Mouse (Mus musculus): ENCODE measurements at regions not wholly inside any gene's neighbourhood (a gene's known extent, or its start where the extent isn't known, plus 50 kb on each side); places are given as distances from the start of the nearest gene placed in this dataset.
A peak's percentile ranks its signal among the peaks of the same experiment; 100 is the strongest.

DNA sequence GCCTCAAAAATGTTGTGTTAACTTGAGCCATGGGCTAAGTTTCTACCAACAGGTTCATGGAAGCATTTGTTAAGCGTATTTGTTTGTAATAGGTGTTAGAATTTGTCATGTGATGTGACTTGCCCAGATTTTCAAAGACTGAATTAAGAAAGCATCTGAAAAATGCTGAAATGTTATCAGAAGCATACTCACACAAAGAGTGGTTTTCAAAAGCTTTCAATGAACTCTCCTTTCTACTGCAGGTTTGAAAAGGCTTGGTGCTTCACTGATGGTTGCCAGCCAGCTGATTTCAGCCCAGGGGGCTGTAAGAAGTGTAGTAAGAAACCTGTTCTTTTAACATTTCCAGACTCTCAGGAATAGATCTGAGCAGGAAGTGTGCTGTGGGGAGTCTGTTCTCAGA, 238.1 kb upstream of the Tet2 start:
- intact Hi-C loops (cut with DNase I): no loop called here
- no peak for DNase-seq (ENCODE audit: low spot score in 2 of 2)

DNA sequence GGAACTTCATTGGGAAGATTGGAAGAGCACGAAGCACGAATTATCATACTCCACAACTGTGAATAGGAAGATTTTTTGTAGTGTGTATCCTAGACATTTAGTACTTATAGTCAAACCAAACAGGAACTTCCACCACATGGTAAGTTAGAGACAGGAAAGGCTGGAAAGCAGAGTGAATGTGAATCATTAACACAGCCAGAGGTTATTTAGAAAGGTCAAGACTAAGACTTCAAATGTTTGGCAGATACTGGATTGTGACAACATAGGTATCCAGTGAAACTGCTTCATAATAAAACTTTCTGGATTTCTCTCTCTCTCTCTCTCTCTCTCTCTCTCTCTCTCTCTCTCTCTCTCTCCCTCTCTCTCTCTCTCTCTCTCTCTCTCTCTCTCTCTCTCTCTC, 246.4 kb upstream of the Tet2 start:
- DNase-seq (ENCODE audit: low spot score in 2 of 2): no peak
- intact Hi-C loops (cut with DNase I): no loop called here

DNA sequence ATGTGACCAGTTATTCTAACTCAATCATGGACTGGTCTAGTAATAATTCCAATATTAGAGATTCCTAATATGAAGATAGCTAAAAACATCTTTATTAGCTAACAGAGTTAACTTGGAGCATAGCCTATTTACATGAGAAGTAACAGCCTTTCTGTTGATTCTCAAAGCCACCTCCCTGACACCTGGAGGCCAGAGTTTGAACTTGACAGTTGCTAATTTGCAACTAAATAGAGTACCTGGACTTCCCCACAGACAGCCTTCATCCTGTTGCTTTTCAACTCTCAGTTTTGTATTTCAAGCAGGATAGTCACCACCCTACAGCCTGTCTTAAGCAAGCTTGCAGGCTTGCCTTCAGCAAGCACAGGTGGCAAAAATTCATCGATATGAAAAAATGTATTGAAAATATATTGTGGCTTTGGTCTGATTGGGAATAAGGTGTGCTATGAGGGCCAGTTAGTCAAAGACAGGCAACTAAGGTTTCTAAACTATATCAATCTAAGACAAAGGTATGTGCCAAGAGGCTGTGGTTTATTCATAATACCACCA, 264.1 kb upstream of the Tet2 start:
- DNase-seq (ENCODE audit: low spot score in 2 of 2): no peak
- intact Hi-C loops (cut with DNase I): no loop called here

DNA sequence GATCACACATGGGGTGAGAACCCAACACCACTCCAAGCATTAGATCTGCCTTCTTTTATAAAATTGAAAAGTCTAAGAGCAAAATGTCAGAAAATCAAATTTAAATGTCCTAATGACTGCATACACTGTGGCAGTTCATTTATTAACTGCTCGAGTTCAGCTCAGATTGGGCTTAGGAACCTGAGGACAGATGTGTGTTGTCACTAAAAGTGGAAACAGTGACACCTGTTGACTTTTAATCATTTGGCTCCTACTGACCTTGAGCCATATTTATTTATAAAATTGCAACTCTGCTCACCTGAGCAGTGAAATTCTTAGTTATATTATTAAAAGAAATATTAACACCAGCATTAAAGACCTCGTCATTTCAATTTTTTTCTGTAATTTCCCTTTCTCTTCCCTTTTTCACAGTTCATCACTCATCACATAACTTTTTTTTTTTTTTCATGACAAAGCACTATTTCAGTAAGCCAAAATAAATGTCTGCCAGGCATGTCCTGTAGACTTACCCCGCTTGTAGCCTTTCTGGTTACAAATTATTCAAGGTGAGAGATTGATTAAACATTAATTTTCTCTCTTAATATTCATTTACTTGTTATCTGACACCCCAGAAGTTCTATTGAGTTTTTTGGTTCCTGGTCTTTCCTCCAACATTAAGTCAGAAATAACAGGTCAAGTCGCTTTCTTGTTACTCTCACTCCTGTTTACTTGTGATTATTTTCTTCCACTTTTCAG, 274.2 kb upstream of the Tet2 start:
- intact Hi-C loops (cut with DNase I): no loop called here
- DNase-seq (ENCODE audit: low spot score in 2 of 2): no peak

DNA sequence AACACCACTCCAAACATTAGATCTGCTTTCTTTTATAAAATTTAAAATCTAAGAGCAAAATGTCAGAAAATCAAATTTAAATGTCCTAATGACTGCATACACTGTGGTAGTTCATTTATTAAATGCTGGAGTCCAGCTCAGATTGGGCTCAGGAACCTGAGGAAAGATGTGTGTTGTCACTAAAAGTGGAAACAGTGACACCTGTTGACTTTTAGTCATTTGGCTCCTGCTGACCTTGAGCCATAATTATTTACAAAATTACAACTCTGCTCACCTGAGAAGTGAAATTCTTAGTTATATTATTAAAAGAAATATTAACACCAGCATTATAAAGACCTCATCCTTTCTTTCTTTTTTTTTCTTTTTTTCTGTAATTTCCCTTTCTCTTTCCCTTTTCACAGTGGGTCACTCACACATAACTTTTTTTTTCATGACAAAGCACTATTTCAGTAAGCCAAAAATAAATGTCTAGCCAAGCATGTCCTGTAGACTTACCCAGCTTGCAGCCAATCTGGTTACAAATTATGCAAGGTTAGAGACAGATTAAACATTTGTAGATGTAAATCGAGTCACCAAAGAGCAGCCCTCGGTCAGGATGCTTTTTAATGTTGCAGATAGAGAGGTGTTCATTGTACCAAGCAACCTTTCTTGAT, 288.9 kb upstream of the Tet2 start:
- DNase-seq (ENCODE audit: low spot score in 2 of 2): no peak
- intact Hi-C loops (cut with DNase I): no loop called here

DNA sequence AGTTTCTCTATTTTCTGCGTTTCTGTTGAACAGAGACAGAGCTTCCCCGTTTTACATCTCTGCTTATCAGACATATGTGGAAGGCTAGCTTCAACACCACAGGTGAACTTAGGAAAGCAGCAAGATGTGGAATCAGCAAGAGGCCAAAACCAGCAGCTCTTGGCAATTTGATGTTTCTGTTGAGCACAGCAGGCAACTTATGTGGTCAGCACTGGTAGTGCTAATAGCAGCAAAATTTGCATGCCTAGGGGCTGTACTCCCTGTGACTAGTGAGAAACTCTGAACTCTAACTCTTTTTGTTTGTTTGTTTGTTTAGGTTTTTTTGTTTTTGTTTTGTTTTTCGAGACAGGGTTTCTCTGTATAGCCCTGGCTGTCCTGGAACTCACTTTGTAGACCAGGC, 289.5 kb upstream of the Tet2 start:
- DNase-seq (ENCODE audit: low spot score in 2 of 2): no peak
- intact Hi-C loops (cut with DNase I): no loop called here

DNA sequence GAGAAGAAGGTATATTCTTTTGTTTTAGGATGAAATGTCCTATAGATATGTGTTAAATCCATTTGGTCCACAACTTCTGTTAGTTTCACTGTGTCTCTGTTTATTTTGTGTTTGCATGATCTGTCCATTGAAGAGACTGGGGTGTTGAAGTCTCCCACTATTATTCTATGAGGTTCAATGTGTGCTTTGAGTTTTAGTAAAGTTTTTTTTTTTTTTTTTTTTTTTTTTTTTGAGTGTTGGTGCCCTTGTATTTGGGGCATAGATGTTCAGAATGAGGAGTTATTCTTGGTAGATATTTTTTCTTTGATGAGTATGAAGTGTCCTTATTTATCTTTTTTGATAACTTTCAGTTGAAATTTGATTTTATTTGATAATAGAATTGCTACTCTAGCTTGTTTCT, 301.4 kb upstream of the Tet2 start:
- intact Hi-C loops (cut with DNase I): no loop called here
- no peak for DNase-seq (ENCODE audit: low spot score in 2 of 2)

DNA sequence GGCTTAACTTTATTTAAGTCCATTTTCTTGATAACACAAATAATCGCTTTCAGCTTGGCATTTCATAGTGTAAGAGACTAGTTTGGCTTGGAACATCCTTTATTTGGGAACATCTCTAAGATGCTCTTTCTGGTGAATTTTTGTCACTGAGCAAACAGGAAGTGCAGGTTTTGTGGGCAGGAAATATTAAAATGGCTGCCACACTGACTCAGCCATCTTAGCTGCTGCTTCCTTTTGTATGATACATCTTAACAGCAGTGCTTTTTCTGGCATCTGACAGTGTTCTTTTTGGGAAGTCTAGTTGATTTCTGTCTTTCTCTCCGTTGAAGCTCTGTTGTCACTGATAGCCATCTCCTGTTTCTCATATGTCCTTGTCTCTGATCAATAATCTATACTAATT, 329.4 kb upstream of the Tet2 start:
- intact Hi-C loops (cut with DNase I): loop anchor here (10.0 kb wide), 1 partner anchor 560 kb away; the partner anchor contains the start of gene Ppa2
- no peak for DNase-seq (ENCODE audit: low spot score in 2 of 2)

DNA sequence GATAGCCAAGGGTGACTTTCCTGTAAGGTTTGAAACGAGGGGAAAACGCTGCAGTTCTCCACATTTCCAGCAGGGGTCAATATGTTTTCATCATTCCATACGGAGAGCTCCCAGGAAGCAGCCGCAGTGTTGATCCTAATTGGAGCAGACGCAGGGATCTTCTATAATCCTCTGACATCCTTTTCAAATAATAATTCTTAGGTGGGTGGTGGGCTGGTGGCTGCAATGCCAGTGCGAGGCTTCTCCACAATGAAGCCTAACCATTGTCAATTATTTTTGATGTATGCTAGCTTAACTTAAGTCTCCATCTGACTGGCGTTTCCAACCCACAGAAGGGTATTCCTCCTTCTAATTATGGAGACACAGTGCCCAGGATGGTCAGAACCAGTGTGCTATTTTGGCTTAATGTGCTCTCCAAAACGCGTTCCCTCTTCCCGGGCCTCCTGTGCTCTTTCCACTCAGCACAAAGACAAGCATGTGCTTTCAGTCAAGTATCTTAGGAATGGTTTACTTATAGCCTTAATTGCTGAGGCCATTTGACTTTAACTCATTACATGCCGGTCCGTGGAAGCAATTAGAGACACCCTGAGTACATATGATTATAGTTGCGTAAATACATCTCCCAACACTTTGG, 331.6 kb upstream of the Tet2 start:
- intact Hi-C loops (cut with DNase I): loop anchor here (1.0 to 10.0 kb wide), 4 partner anchors 362 to 753 kb away; partner anchors contain the start of gene Ppa2
- DNase-seq (ENCODE audit: low spot score in 2 of 2): peak; percentile 68 to 78

DNA sequence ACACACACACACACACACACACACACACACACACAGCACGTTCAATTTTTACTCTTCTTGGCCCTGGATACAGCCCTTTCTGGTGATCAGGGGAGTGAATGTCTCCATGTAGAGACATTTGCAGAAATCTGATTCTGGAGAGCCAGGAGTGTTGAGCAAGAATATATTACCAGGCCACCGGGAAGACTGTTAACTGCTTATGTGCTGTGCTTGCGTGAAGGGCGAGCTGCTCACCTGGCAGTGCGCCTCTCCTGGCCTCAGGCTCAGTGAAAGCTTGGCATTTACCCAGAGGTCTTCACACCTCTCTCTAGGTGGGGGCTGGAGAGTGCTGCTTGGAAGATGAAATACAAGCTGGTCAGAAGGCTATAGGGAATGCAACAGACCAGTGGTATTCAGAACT, 332.4 kb upstream of the Tet2 start:
- peak in 1 of 2 experiments; percentile 9 for DNase-seq (ENCODE audit: low spot score in 2 of 2)
- intact Hi-C loops (cut with DNase I): loop anchor here (1.0 to 10.0 kb wide), 4 partner anchors 361 to 752 kb away; partner anchors contain the start of gene Ppa2

DNA sequence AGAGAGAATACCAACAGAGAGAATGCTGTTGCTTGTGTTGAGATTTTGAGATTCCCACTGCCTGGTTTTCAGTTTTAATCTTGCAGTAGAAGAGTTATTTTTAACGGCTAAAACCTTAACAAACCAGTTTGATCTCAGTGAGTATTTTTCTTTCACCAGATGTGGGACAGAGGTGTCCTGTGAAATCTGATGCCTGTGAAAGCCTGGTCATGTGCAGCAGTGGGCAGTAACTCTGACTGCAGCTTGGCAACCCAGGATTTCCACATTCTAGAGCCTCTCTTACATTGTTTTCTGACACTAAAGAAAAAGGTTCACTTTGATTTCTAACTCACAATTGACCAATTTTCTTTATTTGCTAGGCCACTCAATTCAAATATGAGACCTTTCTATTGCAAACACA, 335.7 kb upstream of the Tet2 start:
- no peak for DNase-seq (ENCODE audit: low spot score in 2 of 2)
- intact Hi-C loops (cut with DNase I): no loop called here

DNA sequence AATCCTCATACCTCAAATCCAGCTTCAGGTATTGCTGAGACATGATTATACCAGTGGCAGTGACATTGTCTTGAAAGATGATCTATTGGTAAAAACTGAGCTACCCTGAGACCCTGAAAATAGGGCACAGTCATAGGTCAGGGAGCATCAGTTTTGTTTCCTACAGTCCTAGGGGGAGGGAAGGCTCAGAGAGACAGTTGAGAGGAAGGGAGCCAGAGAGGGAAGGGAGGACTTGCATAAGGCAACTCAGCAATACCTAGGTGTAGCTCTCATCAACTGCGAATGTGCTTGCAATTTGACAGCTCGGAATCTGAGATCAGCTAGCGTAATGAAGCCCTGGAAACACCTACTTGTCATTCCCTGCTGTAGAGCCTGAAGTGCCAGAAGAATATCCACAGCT, 334.4 kb upstream of the Cxxc4 start:
- intact Hi-C loops (cut with DNase I): no loop called here
- no peak for DNase-seq (ENCODE audit: low spot score in 2 of 2)

DNA sequence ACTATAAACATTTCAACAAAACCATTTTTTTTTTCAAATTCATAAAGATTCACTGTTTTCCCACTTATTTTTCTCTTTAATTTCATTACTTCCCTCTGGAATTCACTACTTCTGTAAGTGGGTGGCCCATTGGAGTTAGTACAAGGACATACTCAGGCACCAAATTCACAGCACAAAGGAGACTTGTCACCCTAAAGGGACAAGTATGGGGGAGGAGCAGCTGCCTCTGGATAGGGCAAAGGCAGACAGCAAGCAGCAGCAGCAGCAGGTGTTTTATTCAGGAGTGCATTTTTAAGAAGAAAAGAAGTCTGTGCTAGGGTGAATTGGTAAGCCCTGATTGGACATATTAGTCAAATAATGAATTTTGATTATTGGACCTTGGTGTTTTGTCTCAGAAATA, 314.1 kb upstream of the Cxxc4 start:
- no peak for DNase-seq (ENCODE audit: low spot score in 2 of 2)
- intact Hi-C loops (cut with DNase I): no loop called here

DNA sequence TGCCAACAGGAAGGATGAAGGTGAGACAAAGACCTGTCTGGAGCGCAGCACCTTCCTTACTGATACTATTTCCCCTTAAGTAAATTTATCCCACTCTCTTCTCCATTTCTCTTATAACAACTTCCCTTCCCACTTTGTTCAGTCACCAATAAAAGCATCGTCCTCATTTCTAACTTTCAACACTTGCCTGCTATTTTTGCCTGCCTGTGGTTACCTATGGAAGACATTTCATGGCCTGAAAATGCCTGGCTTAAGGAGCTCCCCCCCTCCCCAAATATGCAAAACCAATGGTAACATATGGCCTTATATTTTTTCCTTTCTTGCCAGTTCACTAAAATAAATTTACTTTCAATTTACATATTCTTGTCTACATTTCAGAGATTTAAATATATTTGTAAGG, 271.0 kb upstream of the Cxxc4 start:
- no peak for DNase-seq (ENCODE audit: low spot score in 2 of 2)
- intact Hi-C loops (cut with DNase I): no loop called here

DNA sequence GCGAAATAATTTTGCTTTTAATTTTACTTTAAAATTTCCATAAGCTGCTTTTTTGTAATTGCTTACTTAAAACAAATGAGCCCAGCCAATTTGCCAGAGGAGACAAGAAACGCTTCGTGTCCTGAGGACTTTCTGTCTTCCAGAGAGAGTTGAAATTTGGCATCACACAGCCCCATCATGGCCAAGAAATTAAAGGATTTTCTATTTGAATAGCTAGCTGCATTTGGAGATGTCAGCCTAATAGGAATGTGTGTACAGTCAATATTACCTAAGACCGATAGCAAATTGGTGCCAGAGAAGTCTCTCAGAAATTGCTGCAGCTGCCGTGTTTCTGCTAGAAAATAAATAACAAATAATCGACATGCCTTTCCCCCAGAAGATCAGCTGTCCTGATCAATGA, 268.1 kb upstream of the Cxxc4 start:
- no peak for DNase-seq (ENCODE audit: low spot score in 2 of 2)
- intact Hi-C loops (cut with DNase I): no loop called here

DNA sequence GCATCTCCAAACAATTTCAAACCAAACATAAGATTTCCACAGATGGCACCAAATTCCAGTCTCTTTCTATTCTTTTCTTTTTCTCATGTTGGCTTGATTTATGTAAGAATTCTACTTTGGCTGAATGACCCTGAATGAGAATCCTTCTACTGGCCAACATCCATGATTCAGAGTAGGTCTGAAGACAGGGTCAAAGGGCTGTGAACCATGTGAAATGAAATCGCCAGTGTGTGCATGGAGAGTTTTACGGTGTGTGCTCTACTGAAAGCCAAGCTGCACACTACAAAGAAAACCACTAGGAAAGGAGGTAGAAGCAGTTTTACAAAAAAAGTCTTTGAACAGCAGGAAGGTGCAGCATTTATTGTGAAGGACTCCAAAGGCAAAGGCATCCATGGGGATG, 263.5 kb upstream of the Cxxc4 start:
- intact Hi-C loops (cut with DNase I): no loop called here
- DNase-seq (ENCODE audit: low spot score in 2 of 2): no peak

DNA sequence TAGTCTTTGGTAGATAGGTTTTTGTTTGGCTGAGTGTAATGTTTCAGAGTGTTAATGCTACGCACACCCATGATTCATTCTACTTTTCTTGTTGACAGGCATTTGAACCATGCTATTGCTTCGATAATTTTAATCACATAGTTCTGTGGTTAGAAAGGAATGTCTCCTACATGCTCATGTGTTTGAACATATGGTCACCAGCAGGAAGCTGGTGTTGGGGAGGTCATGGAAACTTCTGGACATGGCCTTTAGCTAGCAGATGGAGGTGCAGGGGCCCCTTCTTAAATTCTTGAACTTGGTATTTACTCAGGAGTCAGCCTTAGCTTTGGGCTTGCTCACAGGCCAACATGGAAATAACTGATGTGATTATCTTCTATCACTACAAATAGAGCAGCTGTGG, 248.6 kb upstream of the Cxxc4 start:
- no peak for DNase-seq (ENCODE audit: low spot score in 2 of 2)
- intact Hi-C loops (cut with DNase I): no loop called here

DNA sequence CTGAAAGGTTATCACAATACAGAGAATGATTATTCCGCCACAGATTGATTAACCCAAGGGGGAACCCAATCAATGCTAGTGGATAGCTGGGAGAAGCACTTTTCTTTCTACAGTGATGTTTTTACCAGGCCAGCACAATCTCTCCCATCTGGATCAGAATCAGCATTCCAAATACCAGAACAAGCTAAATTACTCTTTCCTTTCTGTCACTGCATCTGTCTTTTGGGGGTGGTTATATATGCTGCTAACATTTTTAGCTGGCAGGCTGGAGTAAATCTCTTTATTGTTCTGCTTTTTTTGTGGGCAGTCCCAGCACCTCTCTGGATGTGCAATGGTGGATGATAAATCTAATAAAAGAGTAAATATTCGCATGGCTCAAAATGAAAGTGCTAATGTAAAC, 242.3 kb upstream of the Cxxc4 start:
- intact Hi-C loops (cut with DNase I): no loop called here
- no peak for DNase-seq (ENCODE audit: low spot score in 2 of 2)

DNA sequence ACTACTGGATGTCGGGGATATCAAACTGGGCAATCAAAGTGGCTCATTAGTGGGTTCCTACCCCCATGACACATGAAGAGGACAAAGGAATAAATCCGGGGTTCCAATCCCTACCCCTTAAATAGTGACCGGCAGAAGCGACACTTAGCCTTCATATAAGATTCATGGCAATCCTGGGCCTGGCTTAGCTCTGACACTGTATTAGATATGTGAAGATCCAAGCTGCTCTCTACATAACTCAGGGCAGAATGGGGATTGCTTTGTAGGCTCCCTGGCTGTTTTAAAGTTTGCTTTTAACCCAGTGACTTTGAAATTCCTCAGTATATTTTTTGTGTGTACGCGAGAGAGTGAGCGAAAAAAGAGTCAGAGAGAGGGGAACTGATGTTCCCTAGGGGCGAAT, 236.3 kb upstream of the Cxxc4 start:
- intact Hi-C loops (cut with DNase I): no loop called here
- no peak for DNase-seq (ENCODE audit: low spot score in 2 of 2)

DNA sequence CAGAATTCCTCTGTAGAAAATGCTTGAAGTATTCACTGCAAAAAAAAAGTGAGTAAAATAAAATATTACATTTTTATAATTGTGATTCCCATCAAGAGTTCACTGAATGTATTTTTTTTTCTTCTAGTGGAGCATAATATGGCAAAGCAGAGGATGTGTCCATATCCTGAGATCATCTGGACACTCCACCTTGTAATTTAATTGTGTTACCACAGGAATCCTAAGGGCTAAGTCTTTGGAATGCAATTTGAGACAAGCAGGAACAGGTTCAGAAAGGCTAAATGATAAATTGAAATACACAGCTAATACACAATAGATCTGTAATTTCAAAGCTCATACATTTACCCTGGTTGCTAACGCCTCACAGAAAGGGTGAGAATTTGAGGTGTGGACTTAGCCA, 235.7 kb upstream of the Cxxc4 start:
- no peak for DNase-seq (ENCODE audit: low spot score in 2 of 2)
- intact Hi-C loops (cut with DNase I): no loop called here

DNA sequence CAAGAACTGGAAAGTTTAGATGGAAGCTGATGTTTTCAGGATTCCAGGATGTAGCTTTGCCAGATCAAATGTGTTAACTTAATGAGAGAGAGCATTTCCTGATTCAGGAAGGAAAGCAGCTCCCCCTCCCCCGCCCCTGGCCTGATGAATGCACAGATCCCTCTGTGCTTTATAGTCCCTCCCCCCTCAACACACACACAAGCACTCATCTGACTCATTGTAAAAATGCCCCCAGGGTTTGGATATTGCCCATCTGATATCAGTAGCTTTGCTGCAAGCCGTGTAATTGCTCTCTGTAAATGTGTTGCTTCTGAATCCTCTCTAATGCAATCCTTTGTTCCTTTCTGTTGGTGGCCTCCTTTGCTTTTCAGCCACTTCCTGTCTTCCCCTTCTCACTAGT, 221.5 kb upstream of the Cxxc4 start:
- DNase-seq (ENCODE audit: low spot score in 2 of 2): no peak
- intact Hi-C loops (cut with DNase I): no loop called here

Measured in left cerebral cortex, postnatal 36 days (tissue).